ENCODE assay signal across 15 mouse cellular contexts in the genomic region with DNA sequence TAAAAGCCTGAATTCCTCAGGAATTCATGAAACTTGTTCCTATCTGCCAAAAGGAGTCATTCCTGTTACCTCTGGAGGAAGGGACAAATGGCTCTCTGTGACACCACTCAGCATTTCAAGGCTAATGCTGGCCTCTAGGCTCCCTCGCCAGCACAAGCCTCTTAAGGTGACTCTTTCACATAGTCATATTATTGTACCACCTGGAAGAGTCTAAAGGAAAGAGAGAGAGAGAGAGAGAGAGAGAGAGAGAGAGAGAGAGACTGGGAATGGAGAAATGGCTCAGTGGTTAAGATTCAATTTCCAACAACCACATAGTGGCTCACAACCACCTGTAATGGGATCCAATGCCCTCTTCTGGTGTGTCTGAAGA.
"Had no signal": no experiment of that assay in that cellular context is flagged by ENCODE, and none has a peak within 500 bp of the region (broad histone marks: within the 10 kb centered on the region; RNA-seq: fewer than 3 reads in every experiment).

No protein-coding gene starts in this region.

- H3K27me3 ChIP-seq: stomach, embryonic 15.5 days had no signal

- H3K36me3 ChIP-seq: neural tube, embryonic 15.5 days; stomach, embryonic 15.5 days had no signal

- H3K9ac ChIP-seq: neural tube, embryonic 15.5 days; stomach, embryonic 15.5 days had no signal

- H3K4me1 ChIP-seq: stomach, embryonic 15.5 days had no signal

- H3K9me3 ChIP-seq: neural tube, embryonic 15.5 days; stomach, embryonic 15.5 days had no signal

- H3K27ac ChIP-seq: neural tube, embryonic 15.5 days; stomach, embryonic 15.5 days; stomach, postnatal 0 days had no signal

- H3K4me3 ChIP-seq: neural tube, embryonic 15.5 days; stomach, embryonic 15.5 days had no signal

- DNase-seq: retina, postnatal 1 day; right cerebral cortex, adult 18-20 months; right cerebral cortex, postnatal 14 days; right cerebral cortex, postnatal 25 days; right cerebral cortex, postnatal 4 days; spleen, adult 18-20 months; thymus, adult 18-20 months; thymus, adult 2 months; thymus, postnatal 14 days; thymus, postnatal 25 days; thymus, postnatal 36 days; thymus, postnatal 4 days had no signal

- H3K4me2 ChIP-seq: neural tube, embryonic 15.5 days; stomach, embryonic 15.5 days had no signal
